Mouse (Mus musculus): ENCODE measurements around the gene Olfr786.

Gene Olfr786

DNA sequence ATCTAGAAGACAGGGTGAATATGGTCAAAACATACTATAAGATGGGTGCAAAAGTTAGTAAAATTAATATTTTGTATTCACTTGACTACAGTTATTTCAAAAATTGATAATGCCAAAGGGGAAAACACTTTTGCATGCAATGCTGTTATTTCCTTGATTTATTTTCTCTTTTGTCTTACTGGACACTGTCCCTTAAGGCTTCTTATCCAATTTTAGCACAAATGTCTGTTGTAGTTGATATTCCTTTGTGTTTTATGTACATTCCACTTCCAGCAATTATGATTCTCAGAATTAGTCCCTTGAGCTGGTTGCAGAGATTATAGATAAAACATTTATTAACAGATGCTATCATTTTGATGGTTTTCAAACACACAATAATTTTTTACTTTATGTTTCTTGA lies at the start of gene Olfr786:
Gene Olfr786, plus strand, starts transcription at position 301 of the 400 bp plus-strand sequence.
- DNase-seq: no peak

DNA sequence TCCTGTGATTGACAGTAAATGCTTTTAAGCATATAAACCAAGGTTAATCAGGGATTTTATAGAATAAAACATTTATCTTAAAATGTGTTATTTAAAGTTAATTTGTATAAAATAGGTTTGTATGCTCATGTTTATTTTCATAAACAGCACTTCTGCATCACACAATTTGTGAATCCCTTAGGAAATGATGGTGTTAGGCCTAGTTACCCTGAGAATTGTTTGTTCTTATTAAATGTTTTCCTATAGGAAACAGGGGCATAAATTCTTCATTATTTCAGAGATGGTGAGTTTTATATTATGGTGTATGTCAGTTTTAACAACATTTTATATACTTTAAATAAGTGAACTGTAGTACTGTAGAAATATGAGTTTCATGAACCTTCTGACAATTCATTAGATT lies 43.3 kb upstream of the Olfr786 start, which contains the start of gene Olfr784:
Gene Olfr784, plus strand, starts transcription at position 301 of the 400 bp plus-strand sequence.
- DNase-seq: no peak

DNA sequence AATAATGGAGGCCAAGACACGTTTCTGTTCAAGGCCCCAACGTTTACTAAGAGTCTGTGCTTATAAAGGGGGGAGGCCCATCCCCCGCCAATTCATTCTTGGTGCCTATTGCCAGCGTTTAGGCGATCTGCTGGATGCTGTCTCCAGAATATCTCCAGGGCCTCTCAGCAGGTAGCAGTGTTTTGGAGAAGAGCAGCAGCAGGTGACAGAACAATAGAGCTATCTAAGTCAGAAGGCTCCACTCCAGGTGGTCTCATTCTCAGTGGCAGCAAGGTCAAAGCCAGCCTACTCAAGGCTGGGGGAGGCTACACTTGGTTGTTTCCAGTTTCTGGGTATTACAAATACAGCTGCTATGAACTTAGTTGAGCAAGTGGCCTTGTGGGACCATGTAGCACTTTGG lies 26.2 kb upstream of the Olfr786 start:
- no peak for DNase-seq

DNA sequence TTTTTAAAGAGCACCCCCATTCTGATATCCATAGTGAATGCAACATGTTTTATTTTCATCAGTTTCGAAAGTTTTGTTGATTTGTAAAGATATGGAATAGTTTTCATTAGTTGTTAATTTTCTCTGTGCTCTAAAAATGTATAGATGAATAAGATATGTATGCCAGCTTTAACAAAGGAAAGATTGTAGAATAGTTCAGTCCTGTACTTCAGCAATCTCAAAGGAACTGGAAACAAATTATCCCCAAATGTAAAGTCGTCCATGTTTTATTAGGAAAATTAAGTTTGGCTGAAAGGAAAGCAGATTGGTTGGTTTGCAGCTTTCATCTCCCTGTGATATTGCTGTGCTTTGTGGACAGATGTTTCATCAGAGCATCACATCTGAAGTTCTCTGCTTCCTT lies 22.0 kb upstream of the Olfr786 start, which contains the start of gene Olfr785:
Gene Olfr785, plus strand, starts transcription at position 301 of the 400 bp plus-strand sequence.
- DNase-seq: no peak

DNA sequence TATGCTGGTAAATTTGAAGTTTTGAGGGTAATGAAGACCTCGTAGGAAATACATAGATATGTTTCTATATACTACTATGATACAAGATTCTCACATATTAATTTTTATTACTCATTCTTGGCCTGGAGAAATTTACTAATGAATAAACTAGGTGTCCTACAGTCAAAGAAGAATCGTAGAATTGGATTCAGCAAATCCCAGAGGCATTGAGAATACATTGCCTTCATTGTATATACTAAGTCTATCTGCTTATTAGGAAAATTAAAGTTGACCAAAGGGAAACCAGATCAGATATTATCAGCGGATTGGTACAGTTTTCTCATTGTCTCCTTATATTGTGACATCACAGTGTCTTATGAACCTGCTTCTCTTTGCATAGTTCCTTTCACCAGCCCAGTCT lies 34.5 kb downstream of the Olfr786 start, which contains the start of gene Olfr787:
Gene Olfr787, plus strand, starts transcription at position 301 of the 400 bp plus-strand sequence.
- no peak for DNase-seq

DNA sequence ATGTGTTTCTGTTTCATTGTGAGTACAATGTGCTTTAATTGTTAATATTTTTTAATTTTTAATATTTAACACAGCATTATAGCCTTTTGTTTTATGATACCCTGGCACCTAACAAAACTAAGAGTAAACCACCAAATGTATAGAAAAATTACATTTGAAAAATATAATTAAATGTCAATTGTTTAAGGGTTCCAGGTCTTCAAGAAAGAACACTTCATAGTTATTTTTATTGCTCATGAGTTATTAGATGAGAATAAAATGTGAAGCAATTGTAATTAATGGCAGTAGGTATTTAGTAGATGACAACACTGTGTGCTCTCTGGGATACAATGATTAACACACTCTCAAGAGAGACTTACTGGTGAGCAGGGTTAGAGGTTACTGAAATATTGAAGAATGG lies 43.6 kb downstream of the Olfr786 start, which contains the start of gene Olfr788:
Gene Olfr788, plus strand, starts transcription at position 301 of the 400 bp plus-strand sequence.
- no peak for DNase-seq

DNA sequence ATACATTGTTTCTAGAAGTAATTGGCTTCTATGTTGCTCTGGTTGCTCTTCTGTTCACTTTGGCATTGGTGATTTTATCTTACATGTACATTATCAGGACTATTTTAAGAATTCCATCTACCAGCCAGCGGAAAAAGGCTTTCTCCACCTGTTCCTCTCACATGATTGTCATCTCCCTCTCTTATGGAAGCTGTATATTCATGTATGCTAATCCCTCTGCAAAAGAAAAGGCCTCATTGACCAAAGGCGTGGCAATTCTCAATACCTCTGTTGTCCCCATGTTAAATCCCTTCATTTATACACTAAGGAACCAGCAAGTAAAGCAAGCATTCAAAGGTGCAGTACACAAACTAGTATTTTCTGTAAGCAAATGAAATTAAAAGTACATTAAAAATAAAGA lies 46.1 kb downstream of the Olfr786 start:
- DNase-seq: no peak

DNA sequence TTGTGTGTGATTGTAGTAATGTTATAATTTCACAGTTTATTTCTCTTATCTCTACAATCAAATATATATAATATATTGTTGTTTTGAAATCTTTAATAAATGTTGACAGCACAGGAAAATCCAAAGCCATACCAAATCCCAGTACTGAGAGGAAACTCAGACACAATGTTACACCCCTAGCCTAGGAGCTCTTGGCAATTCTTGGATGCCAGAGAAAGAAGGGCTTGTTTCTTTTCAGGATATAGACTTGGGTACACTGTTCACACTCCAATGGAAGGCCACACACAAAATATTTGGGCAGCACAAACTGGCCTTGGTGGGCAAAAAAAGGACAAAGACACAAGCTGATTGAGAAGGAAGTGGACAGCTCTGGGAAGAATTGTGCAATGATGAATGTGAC lies 46.6 kb downstream of the Olfr786 start:
- DNase-seq: no peak

DNA sequence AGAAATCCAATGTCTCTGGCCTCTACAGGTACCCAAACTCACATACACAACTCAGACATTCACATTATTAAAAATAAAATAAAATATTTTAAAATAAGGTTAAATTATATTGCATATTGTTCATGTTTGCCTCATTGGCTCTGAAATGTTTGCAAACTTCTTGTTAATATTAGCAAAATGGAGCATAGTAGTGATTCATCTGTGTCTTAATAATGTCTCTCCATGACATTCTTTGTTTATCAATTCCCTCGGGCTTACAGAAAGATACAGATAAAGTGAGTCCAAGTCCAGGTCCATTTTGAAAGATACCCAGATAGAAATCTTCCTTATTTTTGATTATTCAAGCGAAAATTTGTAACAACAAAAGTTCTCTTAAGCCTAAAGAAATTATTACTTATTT lies 57.3 kb downstream of the Olfr786 start, which contains the start of gene Olfr789:
Gene Olfr789, plus strand, starts transcription at position 301 of the 400 bp plus-strand sequence.
- DNase-seq: no peak
